Mouse (Mus musculus): ENCODE data around the gene Lhfpl4.

GRCm38 (mm10) chr6:113141389-113142094 lies 53.6 kb downstream of the Lhfpl4 start:
- no peak for TF ChIP-seq POLR2A (IDR thresholded peaks at IDR 0.05; ENCODE audit: low read depth, low read length)
- TF ChIP-seq CTCF (conservative IDR thresholded peaks at IDR 0.05; ENCODE audit: insufficient read depth, insufficient read length, low read depth, low read length) = no peak
